Mouse (Mus musculus): Measurements from ENCODE around the gene Ykt6. TPM values are rescaled to one million over a fixed set of nuclear protein-coding genes. Genes with fewer than 3 reads are reported as not detected.
A peak's percentile ranks its signal among the peaks of the same experiment; 100 is the strongest.

Gene Ykt6
- polyA plus RNA-seq, 2 experiments, result 9.6 to 18.7 TPM

DNA sequence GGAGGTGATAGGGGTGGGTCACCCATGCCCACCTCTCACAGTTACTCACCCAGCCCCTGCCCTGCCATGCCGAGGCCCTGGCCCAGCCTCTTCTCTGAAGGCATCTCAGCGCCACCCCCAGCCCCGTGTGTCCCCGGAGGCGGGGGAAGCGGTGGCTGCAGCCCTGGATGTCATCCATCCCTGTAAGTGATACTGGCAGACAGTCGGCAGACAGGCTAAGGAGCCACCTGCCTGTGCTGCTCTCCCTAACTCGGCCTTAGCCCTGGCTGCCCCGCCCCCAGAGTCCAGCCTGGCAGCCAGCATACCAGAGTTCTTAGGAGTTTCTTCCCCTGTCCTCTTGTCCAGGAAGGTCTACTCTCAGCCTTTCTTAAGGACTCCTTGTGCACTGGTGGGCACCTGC is 20.6 kb downstream of the Ykt6 start:
- Histone ChIP-seq H3K27ac (no peak overlapping the region), H3K4me3 (ENCODE audit: insufficient read depth in 1 of 2, low read depth in 2 of 2, low read length in 2 of 2) (no peak overlapping the region), H3K36me3 (replicated peaks; ENCODE audit: control insufficient read depth, insufficient read depth, low read depth) (no peaks in the 10 kb centered on the region), H3K4me1 (replicated peaks; ENCODE audit: control insufficient read depth in 2 of 2, insufficient read depth in 2 of 2, low read length in 1 of 2) (no peaks in the 10 kb centered on the region), H3K9me3 (ENCODE audit: control insufficient read depth, low read length) (no peaks in the 10 kb centered on the region), H3K4me2 (ENCODE audit: low read depth) (no peak overlapping the region), H3K9ac (replicated peaks) (no peak overlapping the region), H3K27me3 (ENCODE audit: control insufficient read depth, insufficient read depth, low read length) (no peaks in the 10 kb centered on the region)
- no peak for DNase-seq (ENCODE audit: low read depth in 3 of 3, low spot score in 3 of 3)
- 43% methylated on average over 9 of the region's 9 CpGs for whole genome bisulfite sequencing (ENCODE audit: insufficient replicate concordance)
- ATAC-seq (ENCODE audit: insufficient read depth), result no peak
- TF ChIP-seq EP300 (IDR thresholded peaks at IDR 0.05; ENCODE audit: low read depth) (no peak), CTCF (IDR thresholded peaks at IDR 0.05; ENCODE audit: low read depth) (no peak)

- Histone ChIP-seq H3K27me3 (ENCODE audit: control insufficient read depth, insufficient read depth, low read length) (no peaks in the 10 kb centered on the region), H3K9ac (replicated peaks) (no peak overlapping the region), H3K27ac (no peak overlapping the region), H3K4me3 (ENCODE audit: insufficient read depth in 1 of 2, low read depth in 2 of 2, low read length in 2 of 2) (no peak overlapping the region), H3K4me2 (ENCODE audit: low read depth) (no peak overlapping the region), H3K9me3 (ENCODE audit: control insufficient read depth, low read length) (no peaks in the 10 kb centered on the region), H3K36me3 (replicated peaks; ENCODE audit: control insufficient read depth, insufficient read depth, low read depth) (no peaks in the 10 kb centered on the region), H3K4me1 (replicated peaks; ENCODE audit: control insufficient read depth in 2 of 2, insufficient read depth in 2 of 2, low read length in 1 of 2) (no peaks in the 10 kb centered on the region)
- DNase-seq (ENCODE audit: low read depth in 3 of 3, low spot score in 3 of 3), result no peak
- ATAC-seq (ENCODE audit: insufficient read depth), result no peak
- 58% methylated on average over 7 of the region's 7 CpGs for WGBS (ENCODE audit: insufficient replicate concordance)
- TF ChIP-seq EP300 (IDR thresholded peaks at IDR 0.05; ENCODE audit: low read depth) (no peak), CTCF (IDR thresholded peaks at IDR 0.05; ENCODE audit: low read depth) (0 out of 2 replicates have a peak, but pooled peaks have one; percentile 17)
Observed at GRCm38 (mm10) chr11:5979088-5979487, 23.6 kb downstream of the Ykt6 start.

GRCm38 (mm10) chr11:5980108-5980507 is 24.6 kb downstream of the Ykt6 start:
- Histone ChIP-seq H3K4me2 (ENCODE audit: low read depth) (no peak overlapping the region), H3K9me3 (ENCODE audit: control insufficient read depth, low read length) (no peaks in the 10 kb centered on the region), H3K9ac (replicated peaks) (no peak overlapping the region), H3K36me3 (replicated peaks; ENCODE audit: control insufficient read depth, insufficient read depth, low read depth) (no peaks in the 10 kb centered on the region), H3K27ac (no peak overlapping the region), H3K27me3 (ENCODE audit: control insufficient read depth, insufficient read depth, low read length) (no peaks in the 10 kb centered on the region), H3K4me1 (replicated peaks; ENCODE audit: control insufficient read depth in 2 of 2, insufficient read depth in 2 of 2, low read length in 1 of 2) (no peaks in the 10 kb centered on the region), H3K4me3 (ENCODE audit: insufficient read depth in 1 of 2, low read depth in 2 of 2, low read length in 2 of 2) (no peak overlapping the region)
- 60% methylated on average over 2 of the region's 2 CpGs for WGBS (ENCODE audit: insufficient replicate concordance)
- ATAC-seq (ENCODE audit: insufficient read depth) (no peak), DNase-seq (ENCODE audit: low read depth in 3 of 3, low spot score in 3 of 3) (no peak)
- TF ChIP-seq EP300 (IDR thresholded peaks at IDR 0.05; ENCODE audit: low read depth) (no peak), CTCF (IDR thresholded peaks at IDR 0.05; ENCODE audit: low read depth) (no peak)

- no peak for TF ChIP-seq CTCF (IDR thresholded peaks at IDR 0.05; ENCODE audit: low read depth)
- TF ChIP-seq EP300 (IDR thresholded peaks at IDR 0.05; ENCODE audit: low read depth), result no peak
Observed at GRCm38 (mm10) chr11:5980561-5980960, 25.1 kb downstream of the Ykt6 start.

DNA sequence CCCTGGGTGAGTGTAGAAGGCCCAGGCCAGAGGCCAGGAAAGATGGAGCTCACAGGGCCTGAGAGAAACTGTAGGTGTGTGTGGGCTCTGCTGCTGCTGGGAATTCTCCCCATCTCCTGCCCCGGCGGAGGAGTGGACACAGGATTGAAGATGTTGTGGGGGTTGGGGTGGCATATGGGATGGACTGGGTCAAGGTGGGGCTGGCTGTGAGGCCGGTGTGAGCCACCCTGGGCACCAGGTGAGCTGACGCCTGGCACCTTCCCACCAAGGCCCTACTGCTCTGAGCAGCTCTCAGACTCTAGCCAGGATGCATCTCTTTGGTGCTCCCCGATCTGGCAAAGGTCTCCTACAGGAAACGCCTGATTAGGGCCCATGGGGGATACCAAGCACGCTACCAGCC is 25.8 kb downstream of the Ykt6 start:
- H3K27me3 ChIP-seq (ENCODE audit: control insufficient read depth, insufficient read depth, low read length), result no peaks in the 10 kb centered on the region
- H3K4me3 ChIP-seq (ENCODE audit: insufficient read depth in 1 of 2, low read depth in 2 of 2, low read length in 2 of 2), result no peak overlapping the region
- H3K9me3 ChIP-seq (ENCODE audit: control insufficient read depth, low read length), result no peaks in the 10 kb centered on the region
- ATAC-seq (ENCODE audit: insufficient read depth) (no peak), DNase-seq (ENCODE audit: low read depth in 3 of 3, low spot score in 3 of 3) (no peak)
- H3K36me3 ChIP-seq (replicated peaks; ENCODE audit: control insufficient read depth, insufficient read depth, low read depth), result no peaks in the 10 kb centered on the region
- no peak for TF ChIP-seq CTCF (IDR thresholded peaks at IDR 0.05; ENCODE audit: low read depth)
- no peak for TF ChIP-seq EP300 (IDR thresholded peaks at IDR 0.05; ENCODE audit: low read depth)
- WGBS (ENCODE audit: insufficient replicate concordance), result 55% methylated on average over 7 of the region's 7 CpGs
- H3K4me1 ChIP-seq (replicated peaks; ENCODE audit: control insufficient read depth in 2 of 2, insufficient read depth in 2 of 2, low read length in 1 of 2), result no peaks in the 10 kb centered on the region
- H3K27ac ChIP-seq, result no peak overlapping the region
- no peak overlapping the region for H3K9ac ChIP-seq (replicated peaks)
- H3K4me2 ChIP-seq (ENCODE audit: low read depth), result no peak overlapping the region

More at GRCm38 (mm10) chr11:5980561-5980960, 25.1 kb downstream of the Ykt6 start:
- no peak for DNase-seq (ENCODE audit: low read depth in 3 of 3, low spot score in 3 of 3)
- ATAC-seq (ENCODE audit: insufficient read depth), result no peak
- Histone ChIP-seq H3K36me3 (replicated peaks; ENCODE audit: control insufficient read depth, insufficient read depth, low read depth) (no peaks in the 10 kb centered on the region), H3K4me1 (replicated peaks; ENCODE audit: control insufficient read depth in 2 of 2, insufficient read depth in 2 of 2, low read length in 1 of 2) (no peaks in the 10 kb centered on the region), H3K27me3 (ENCODE audit: control insufficient read depth, insufficient read depth, low read length) (no peaks in the 10 kb centered on the region), H3K9ac (replicated peaks) (no peak overlapping the region), H3K4me3 (ENCODE audit: insufficient read depth in 1 of 2, low read depth in 2 of 2, low read length in 2 of 2) (no peak overlapping the region), H3K27ac (no peak overlapping the region), H3K4me2 (ENCODE audit: low read depth) (no peak overlapping the region), H3K9me3 (ENCODE audit: control insufficient read depth, low read length) (no peaks in the 10 kb centered on the region)
- WGBS (ENCODE audit: insufficient replicate concordance), result 57% methylated on average over 8 of the region's 8 CpGs
